Mouse (Mus musculus) liver, embryonic 12.5 days (tissue): ENCODE measurements at regions not wholly inside any gene's neighbourhood (a gene's known extent, or its start where the extent isn't known, plus 50 kb on each side); places are given as distances from the start of the nearest gene placed in this dataset.

ENCODE experiments used
- ATAC-seq: fragments of 200-750 bp; cut with Nextera tagmentation; 2 replicates; pipeline ENCODE4 v1.8.0; 2017; ENCODE audit warnings: moderate number of reproducible peaks, mild to moderate bottlenecking, moderate library complexity
- H3K27ac ChIP-seq: fragments of 300-500 bp; sonication (generic); 2 replicates; pipeline ENCODE4 v1.5.1; 2016; ENCODE audit warnings: mild to moderate bottlenecking
- H3K27me3 ChIP-seq: fragments of 300-500 bp; sonication (generic); replicated peaks from 2 replicates; pipeline ENCODE4 v1.6.1; 2016; ENCODE audit warnings: mild to moderate bottlenecking, moderate library complexity
- H3K36me3 ChIP-seq: fragments of 300-500 bp; sonication (generic); 2 replicates; pipeline ENCODE4 v1.6.1; 2016; ENCODE audit warnings: mild to moderate bottlenecking, moderate library complexity
- H3K4me1 ChIP-seq: fragments of 300-500 bp; sonication (generic); 2 replicates; pipeline ENCODE4 v1.6.1; 2016
- H3K4me2 ChIP-seq: fragments of 300-500 bp; sonication (generic); 2 replicates; pipeline ENCODE4 v1.6.1; 2016; ENCODE audit warnings: mild to moderate bottlenecking, moderate library complexity
- H3K4me3 ChIP-seq: fragments of 300-500 bp; sonication (generic); 2 replicates; pipeline ENCODE4 v1.5.1; 2016; ENCODE audit warnings: mild to moderate bottlenecking, moderate library complexity
- H3K9ac ChIP-seq: fragments of 300-500 bp; sonication (generic); 2 replicates; pipeline ENCODE4 v1.6.1; 2016; ENCODE audit warnings: mild to moderate bottlenecking, moderate library complexity
- H3K9me3 ChIP-seq: fragments of 300-500 bp; sonication (generic); replicated peaks from 2 replicates; pipeline ENCODE4 v1.6.1; 2016; ENCODE audit warnings: mild to moderate bottlenecking, moderate library complexity
- WGBS: fragments of 180-500 bp; shearing (Covaris S2); methylation state at CpG from one replicate; pipeline ENCODE4 v1.1.7; 2016; ENCODE audit not compliant: insufficient replicate concordance; 5-methylcytosine and 5-hydroxymethylcytosine counted together

DNA sequence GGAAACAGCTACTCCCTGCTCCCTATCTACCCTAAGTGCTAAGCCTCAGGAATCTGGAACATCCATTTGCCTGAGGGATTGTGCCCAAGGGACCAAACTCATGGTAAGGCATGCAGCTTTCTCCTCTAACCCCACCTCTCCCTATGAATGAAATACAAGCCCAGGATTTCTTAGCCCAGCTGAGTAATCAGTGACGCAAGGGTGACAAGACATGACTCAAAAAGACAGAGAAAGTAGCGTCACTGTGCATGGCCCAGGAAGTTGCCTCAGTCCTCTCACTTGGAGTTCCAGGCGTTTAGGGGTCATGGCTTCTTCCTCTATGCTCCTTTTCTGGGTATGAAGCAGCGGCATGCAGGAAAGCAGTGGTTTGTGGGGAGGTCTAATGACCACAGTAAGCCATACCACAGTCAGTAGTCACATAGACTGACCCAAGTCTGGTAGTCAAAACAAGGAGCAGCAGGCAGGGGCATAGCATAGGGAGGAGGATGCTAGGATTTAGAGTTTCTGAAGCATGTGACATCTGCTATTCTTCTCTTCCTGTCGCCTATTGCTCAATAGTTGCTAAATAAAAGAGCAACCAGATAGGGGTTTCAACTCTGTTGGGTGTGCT, 78.7 kb upstream of the Cd93 start:
- WGBS = 20% methylated on average over 5 of the region's 5 CpGs
- ATAC-seq = peak; percentile 35; the same call in 1 of the 2 replicates
- Histone ChIP-seq H3K27ac (no peak overlapping the region), H3K4me2 (no peak overlapping the region), H3K9ac (no peak overlapping the region), H3K27me3 (no peaks in the 10 kb centered on the region), H3K36me3 (no peaks in the 10 kb centered on the region), H3K4me1 (no peaks in the 10 kb centered on the region), H3K9me3 (no peaks in the 10 kb centered on the region), H3K4me3 (no peak overlapping the region)

DNA sequence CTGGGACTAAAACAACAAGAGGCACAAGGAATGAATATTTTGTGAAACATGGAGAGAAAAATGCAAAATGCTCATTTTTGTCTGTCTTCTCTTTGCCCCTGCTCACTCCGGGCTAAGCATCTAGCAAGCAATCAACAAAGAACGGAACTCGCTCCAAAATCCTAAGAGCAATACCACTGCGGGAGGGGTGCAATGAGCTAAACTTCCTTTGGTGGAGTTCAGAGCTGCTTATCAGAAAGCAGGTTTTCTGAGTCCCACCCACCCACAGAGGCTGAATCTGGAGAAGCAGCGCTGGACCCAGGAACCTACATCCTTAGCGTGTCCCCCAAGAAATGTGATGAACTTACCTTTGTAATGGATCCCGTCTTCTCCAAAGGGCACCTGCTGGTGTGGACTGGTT, 76.9 kb upstream of the Cd93 start:
- Histone ChIP-seq H3K4me2 (no peak overlapping the region), H3K27ac (no peak overlapping the region)
- no peak for ATAC-seq

DNA sequence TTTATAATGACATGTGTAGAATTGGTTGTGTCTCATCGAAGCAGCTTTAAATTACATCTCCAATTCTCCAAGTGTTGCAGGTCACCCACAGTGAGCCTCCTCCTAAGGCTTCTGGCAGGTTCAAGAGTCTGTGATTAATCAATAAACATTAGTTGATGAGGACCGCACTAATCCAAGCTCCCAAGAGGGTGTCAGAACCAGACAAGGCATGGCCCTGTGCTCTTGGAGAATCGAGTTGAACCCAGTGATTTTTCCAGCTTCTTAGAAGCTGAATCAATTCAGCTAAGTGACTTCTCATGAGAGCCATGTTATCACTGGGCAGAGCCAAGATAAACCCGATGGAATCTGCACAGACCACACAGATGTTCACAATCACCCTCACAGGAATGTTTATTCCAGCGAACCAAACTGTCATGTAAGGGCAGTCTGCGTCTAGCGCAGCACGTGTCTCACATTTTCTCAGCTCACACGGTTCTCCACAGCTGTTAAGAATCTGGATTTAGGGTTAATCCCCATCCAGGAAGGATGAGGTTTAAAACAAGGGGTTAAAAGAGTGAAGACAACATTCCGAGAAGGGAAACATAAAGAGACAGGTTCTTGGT, 76.4 kb upstream of the Cd93 start:
- 54% methylated on average over 10 of the region's 10 CpGs for WGBS

More for the DNA sequence above, 76.9 kb upstream of the Cd93 start:
- Histone ChIP-seq H3K9me3 (no peaks in the 10 kb centered on the region), H3K36me3 (no peaks in the 10 kb centered on the region), H3K27me3 (no peaks in the 10 kb centered on the region), H3K9ac (no peak overlapping the region), H3K4me1 (no peaks in the 10 kb centered on the region), H3K4me3 (no peak overlapping the region)
- 34% methylated on average over 7 of the region's 7 CpGs for WGBS

DNA sequence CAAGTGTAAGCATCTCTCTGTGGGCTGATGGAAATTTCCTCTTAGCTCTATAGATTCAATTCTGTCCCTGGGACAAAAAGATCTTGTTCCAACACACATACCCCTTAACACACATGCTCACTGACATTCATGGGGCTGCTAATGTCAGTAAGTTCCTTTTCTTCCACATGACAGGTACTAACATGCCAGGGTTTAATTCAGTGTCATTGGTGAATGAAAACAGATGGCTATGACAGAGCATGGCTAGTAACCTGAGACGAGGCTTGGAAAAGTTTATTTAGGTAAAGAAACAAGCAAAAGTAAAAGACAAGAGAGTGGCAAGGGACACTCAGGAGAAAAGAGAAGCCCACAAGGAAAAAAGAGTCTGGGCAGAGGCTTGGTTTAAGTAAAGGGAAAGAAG, 74.5 kb upstream of the Cd93 start:
- Histone ChIP-seq H3K4me3 (no peak overlapping the region), H3K4me2 (no peak overlapping the region), H3K27me3 (no peaks in the 10 kb centered on the region), H3K9ac (no peak overlapping the region), H3K9me3 (no peaks in the 10 kb centered on the region), H3K27ac (no peak overlapping the region), H3K36me3 (no peaks in the 10 kb centered on the region), H3K4me1 (no peaks in the 10 kb centered on the region)
- no peak for ATAC-seq
- 55% methylated on average over 1 of the region's 1 CpGs for WGBS

More for the DNA sequence above, 76.4 kb upstream of the Cd93 start:
- Histone ChIP-seq H3K4me1 (no peaks in the 10 kb centered on the region), H3K4me3 (no peak overlapping the region), H3K36me3 (no peaks in the 10 kb centered on the region), H3K27me3 (no peaks in the 10 kb centered on the region), H3K9me3 (no peaks in the 10 kb centered on the region), H3K4me2 (no peak overlapping the region), H3K9ac (no peak overlapping the region), H3K27ac (no peak overlapping the region)
- no peak for ATAC-seq

DNA sequence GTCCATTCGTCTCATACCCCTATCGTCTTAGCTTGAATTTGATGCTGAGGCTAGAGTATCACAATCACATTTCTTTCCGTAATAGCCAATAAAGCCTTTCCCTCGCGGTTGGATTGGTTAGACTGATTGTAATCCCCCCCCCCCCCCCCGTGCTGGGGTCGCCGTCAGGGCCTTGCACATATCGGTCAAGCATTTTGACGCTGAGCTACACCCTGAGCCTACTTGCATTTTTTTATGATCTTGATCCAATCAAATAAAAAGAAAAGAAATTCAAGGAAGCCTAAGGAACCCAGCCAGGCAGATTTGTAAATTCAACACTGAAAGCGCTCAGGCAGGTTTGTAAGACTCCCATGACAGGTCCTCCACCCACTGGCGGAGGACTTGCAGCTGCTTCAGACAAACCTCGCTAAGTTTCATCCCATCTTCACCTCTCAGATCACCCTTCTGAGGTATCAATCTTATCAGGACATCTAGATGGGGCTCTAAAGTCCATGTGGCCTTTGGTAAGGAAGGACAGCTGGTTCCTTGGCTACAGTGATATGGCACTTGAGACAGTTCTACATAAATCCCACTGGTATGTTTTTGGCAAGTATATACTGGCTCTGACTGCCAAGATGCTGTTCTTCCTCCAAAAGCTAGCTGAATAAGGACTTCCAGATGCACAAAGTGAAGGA, 66.8 kb upstream of the Cd93 start:
- Histone ChIP-seq H3K27ac (no peak overlapping the region), H3K4me3 (no peak overlapping the region), H3K9ac (no peak overlapping the region), H3K9me3 (no peaks in the 10 kb centered on the region), H3K4me2 (no peak overlapping the region), H3K36me3 (no peaks in the 10 kb centered on the region), H3K4me1 (0 out of 2 replicates have a peak, but pooled peaks cover 3% of the 10 kb centered on the region), H3K27me3 (no peaks in the 10 kb centered on the region)
- no peak for ATAC-seq
- 76% methylated on average over 13 of the region's 13 CpGs for WGBS

DNA sequence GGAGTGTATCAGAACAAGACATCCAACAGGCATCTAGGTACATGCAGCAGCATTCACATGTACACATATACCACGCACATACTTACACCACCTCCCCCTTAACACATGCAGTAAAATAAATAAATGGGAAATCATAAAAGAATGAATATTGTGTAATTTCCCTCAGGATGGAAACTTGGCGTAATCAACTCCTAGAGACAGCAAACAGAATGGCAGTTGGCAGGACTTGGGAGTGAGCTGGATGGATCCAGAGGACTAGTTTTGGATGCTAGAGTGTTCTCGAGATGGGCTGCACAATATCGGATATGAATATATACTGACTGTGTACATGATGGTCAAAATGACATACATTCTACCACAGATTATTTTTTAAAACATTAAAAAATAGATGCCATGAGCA, 66.0 kb upstream of the Cd93 start:
- 74% methylated on average over 4 of the region's 4 CpGs for WGBS
- no peak for ATAC-seq

DNA sequence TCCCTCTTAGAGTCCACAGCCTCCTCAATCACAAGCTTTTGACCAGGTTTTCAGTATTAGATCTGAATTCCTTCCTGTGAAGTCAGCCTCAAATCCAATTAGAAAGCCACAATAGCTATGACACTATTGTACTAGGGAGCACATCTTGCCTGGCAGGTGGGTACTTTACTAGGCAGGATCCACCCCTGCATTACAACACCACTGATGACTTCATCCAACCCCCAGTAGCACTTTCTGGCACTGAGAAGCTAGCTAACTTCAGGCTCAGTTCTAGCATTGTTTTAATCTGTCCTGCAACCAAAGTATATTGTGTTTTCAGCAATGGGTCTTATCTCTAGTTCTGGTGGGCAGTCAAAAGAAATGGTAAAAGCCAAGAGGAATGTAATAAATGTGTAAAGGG, 64.2 kb upstream of the Cd93 start:
- Histone ChIP-seq H3K36me3 (no peaks in the 10 kb centered on the region), H3K9me3 (no peaks in the 10 kb centered on the region), H3K27me3 (no peaks in the 10 kb centered on the region), H3K27ac (no peak overlapping the region), H3K9ac (no peak overlapping the region), H3K4me3 (no peak overlapping the region), H3K4me2 (no peak overlapping the region), H3K4me1 (0 out of 2 replicates have a peak, but pooled peaks cover 3% of the 10 kb centered on the region)
- ATAC-seq = no peak

More for the DNA sequence above, 66.0 kb upstream of the Cd93 start:
- Histone ChIP-seq H3K4me3 (no peak overlapping the region), H3K27ac (no peak overlapping the region), H3K4me1 (0 out of 2 replicates have a peak, but pooled peaks cover 3% of the 10 kb centered on the region), H3K36me3 (no peaks in the 10 kb centered on the region), H3K27me3 (no peaks in the 10 kb centered on the region), H3K9me3 (no peaks in the 10 kb centered on the region), H3K9ac (no peak overlapping the region), H3K4me2 (no peak overlapping the region)

DNA sequence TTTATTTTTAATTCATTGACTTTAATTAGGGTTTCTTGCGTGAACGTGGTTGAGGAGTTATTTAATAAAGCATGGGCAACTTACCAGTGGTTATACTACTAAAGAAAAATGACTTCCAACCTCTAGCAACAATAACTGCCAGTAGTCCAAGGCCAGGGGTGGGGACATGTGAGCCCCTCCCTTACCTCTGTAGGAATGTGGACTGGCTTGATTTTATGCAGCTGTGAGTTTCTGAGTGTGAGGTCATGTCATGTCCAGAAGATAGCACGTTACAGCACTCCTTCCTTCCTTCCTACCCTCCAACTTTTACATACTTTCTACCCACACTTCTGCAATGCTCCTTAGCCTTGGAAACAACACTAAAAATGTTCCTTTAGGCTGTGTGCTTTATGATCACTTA, 63.6 kb upstream of the Cd93 start:
- Histone ChIP-seq H3K9ac (no peak overlapping the region), H3K27ac (no peak overlapping the region), H3K27me3 (no peaks in the 10 kb centered on the region), H3K36me3 (no peaks in the 10 kb centered on the region), H3K9me3 (no peaks in the 10 kb centered on the region), H3K4me1 (0 out of 2 replicates have a peak, but pooled peaks cover 3% of the 10 kb centered on the region), H3K4me3 (no peak overlapping the region), H3K4me2 (no peak overlapping the region)
- WGBS = 56% methylated on average over 3 of the region's 3 CpGs
- no peak for ATAC-seq

DNA sequence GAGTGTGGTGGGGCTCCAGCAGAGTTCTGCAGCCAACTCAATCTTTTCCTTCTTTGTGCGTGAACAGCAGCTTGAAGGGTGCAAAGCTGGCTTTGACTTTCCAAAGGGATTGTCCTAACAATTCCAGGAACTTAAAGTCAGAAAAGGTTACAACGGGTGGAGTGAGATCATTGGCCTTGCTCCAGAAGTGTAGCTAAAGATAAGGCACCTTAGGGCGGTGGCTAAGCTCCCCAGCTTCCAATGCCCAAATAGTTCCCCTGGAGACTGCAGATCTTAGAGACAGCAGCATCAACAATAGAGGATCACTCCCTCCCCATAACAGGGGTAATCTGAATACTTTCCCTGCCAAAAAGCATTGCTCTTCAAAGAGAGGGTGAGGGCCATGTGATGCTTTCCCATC, 62.3 kb upstream of the Cd93 start:
- 0 out of 2 replicates have a peak, but pooled peaks cover 3% of the 10 kb centered on the region for H3K4me1 ChIP-seq
- H3K27me3 ChIP-seq = no peaks in the 10 kb centered on the region
- no peak overlapping the region for H3K27ac ChIP-seq
- H3K36me3 ChIP-seq = no peaks in the 10 kb centered on the region
- no peak for ATAC-seq
- WGBS = 48% methylated on average over 3 of the region's 3 CpGs
- H3K4me2 ChIP-seq = no peak overlapping the region
- H3K4me3 ChIP-seq = no peak overlapping the region
- no peaks in the 10 kb centered on the region for H3K9me3 ChIP-seq
- no peak overlapping the region for H3K9ac ChIP-seq

DNA sequence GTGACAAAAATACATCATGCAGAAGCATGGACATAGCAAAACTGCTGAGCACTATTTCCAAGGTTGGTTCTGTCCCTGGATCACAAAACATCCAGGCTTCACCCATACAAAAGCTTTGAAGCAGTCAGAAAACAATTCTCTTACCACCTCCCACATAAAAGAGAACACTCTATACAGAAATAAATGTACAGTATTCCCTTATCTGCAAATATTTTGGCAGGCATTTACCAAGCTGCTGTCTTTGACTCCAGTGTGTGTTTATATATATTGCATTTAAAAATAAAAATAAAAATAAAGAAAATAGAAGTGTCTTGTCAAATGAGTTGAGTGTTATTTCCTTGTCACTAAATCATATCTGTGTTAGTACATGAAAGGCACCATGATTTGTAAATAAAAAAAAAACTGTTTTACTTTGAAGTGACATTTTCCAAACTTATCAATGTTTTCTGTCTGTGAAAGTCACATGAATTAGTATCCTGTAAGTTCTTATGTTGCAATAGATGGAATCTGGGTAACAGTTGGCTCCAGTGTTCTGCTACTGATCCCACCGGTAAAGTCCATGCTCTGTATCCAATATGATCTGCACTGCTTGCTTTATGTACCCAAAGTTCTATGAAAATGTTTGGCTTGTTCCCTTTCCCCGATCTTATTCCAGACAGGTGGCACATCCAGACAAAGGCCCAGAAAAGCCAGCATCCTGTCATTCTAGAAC, 59.9 kb upstream of the Cd93 start:
- Histone ChIP-seq H3K4me2 (no peak overlapping the region), H3K36me3 (no peaks in the 10 kb centered on the region), H3K9me3 (no peaks in the 10 kb centered on the region), H3K4me3 (no peak overlapping the region), H3K27me3 (no peaks in the 10 kb centered on the region), H3K27ac (no peak overlapping the region), H3K9ac (no peak overlapping the region), H3K4me1 (0 out of 2 replicates have a peak, but pooled peaks cover 3% of the 10 kb centered on the region)
- 81% methylated on average over 2 of the region's 2 CpGs for WGBS
- ATAC-seq = no peak

DNA sequence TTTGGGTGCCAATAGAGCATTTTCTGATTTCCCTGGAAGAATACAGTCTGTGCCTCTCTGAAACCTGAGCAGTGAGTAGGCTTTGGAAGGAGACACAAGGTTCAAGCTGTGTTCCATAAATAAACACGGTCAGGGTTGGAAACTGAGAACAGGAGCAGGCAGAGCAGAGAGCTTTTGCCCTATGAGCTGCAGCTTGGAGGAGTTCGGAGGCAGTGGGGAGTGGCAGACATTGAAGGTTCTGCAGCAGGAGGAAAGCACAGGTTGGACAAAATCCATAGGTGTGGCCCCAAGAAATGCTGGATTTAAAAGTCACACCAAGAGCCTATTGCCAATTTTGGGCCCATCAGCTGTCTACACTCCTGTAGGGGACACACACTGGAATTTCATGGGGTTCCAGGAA, 59.0 kb upstream of the Cd93 start:
- WGBS = 72% methylated on average over 2 of the region's 2 CpGs
- Histone ChIP-seq H3K27me3 (no peaks in the 10 kb centered on the region), H3K9me3 (no peaks in the 10 kb centered on the region), H3K4me1 (peaks cover 8% of the 10 kb centered on the region), H3K9ac (no peak overlapping the region), H3K27ac (no peak overlapping the region), H3K36me3 (no peaks in the 10 kb centered on the region), H3K4me3 (no peak overlapping the region), H3K4me2 (no peak overlapping the region)
- ATAC-seq = no peak
